Comparison of ENCODE assay signal across 33 mouse cellular contexts in the genomic region with DNA sequence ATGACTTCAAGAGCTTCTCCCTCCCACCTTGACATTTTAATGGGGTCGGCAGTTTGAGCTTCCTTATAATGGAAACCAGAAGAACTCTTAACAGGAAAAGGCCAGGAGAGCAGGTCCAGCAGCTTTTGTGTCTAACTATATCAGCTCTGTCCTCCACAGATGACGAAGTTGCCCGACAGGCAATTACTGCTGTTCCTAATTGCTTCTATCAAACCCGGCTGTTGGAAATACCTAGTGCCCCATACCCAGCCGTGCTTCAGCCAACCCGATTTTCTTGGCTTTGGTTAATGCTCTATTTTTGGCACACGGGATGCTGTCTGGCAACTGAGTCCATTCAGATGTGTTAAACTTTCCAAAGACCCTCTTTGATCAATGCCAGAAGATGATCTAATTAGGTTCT.
A peak's percentile ranks its signal among the peaks of the same experiment; 100 is the strongest.
DNase-seq lines count a peak whose midpoint lies in the region; ATAC-seq and TF ChIP-seq lines count a peak whose summit lies in the region.
"Had no signal": no experiment of that assay in that cellular context is flagged by ENCODE, and none has a peak within 500 bp of the region (broad histone marks: within the 10 kb centered on the region; RNA-seq: fewer than 3 reads in every experiment).

No protein-coding gene starts in this region.

- no peaks in the 10 kb centered on the region; the same call in 1 of the 2 replicates for H3K27me3 ChIP-seq in cerebellum, adult 2 months (ENCODE audit: control insufficient read depth, insufficient read depth, low read length)
- no peaks in the 10 kb centered on the region for H3K27me3 ChIP-seq in hindbrain, postnatal 0 days (ENCODE audit: insufficient read depth, low read length)
- no peaks in the 10 kb centered on the region for H3K27me3 ChIP-seq in hindbrain, embryonic 14.5 days (ENCODE audit: control insufficient read depth, insufficient read depth, low read length)
- H3K27me3 ChIP-seq in embryonic facial prominence, embryonic 11.5 days (ENCODE audit: control insufficient read depth, insufficient read depth, low read length): no peaks in the 10 kb centered on the region
- H3K27me3 ChIP-seq: embryonic facial prominence, embryonic 13.5 days; heart, embryonic 12.5 days; hindbrain, embryonic 13.5 days; limb, embryonic 12.5 days; liver, embryonic 15.5 days; midbrain, embryonic 15.5 days; neural tube, embryonic 12.5 days had no signal

- no peaks in the 10 kb centered on the region for H3K36me3 ChIP-seq in hindbrain, postnatal 0 days (ENCODE audit: insufficient read depth, low read length)
- no peaks in the 10 kb centered on the region for H3K36me3 ChIP-seq in hindbrain, embryonic 14.5 days (replicated peaks; ENCODE audit: control insufficient read depth, insufficient read depth)
- no peaks in the 10 kb centered on the region for H3K36me3 ChIP-seq in embryonic facial prominence, embryonic 11.5 days (replicated peaks; ENCODE audit: control insufficient read depth, insufficient read depth, low read depth, low read length)
- H3K36me3 ChIP-seq: embryonic facial prominence, embryonic 13.5 days; heart, embryonic 12.5 days; hindbrain, embryonic 13.5 days; limb, embryonic 12.5 days; liver, embryonic 15.5 days; midbrain, embryonic 10.5 days; midbrain, embryonic 15.5 days; neural tube, embryonic 12.5 days had no signal

- no peak for ATAC-seq in hindbrain, postnatal 0 days
- no peak for ATAC-seq in hindbrain, embryonic 14.5 days (ENCODE audit: low FRiP score)
- no peak for ATAC-seq in embryonic facial prominence, embryonic 11.5 days (replicated peaks; ENCODE audit: insufficient number of reproducible peaks, low FRiP score, low TSS enrichment, low read depth)
- ATAC-seq: activated CD4-positive, CD25-positive, alpha-beta regulatory T cell, adult 4 months; midbrain, embryonic 15.5 days had no signal

- no peak for TF ChIP-seq CTCF in cerebellum, adult 2 months (IDR thresholded peaks at IDR 0.05; ENCODE audit: borderline replicate concordance, insufficient read depth, low read depth, low read length)
- TF ChIP-seq CTCF in hindbrain, postnatal 0 days (IDR thresholded peaks at IDR 0.05; ENCODE audit: low read depth): no peak

- no peak overlapping the region for H3K27ac ChIP-seq in cerebellum, adult 2 months (ENCODE audit: insufficient read depth, low read length)
- no peak overlapping the region for H3K27ac ChIP-seq in hindbrain, postnatal 0 days
- no peak overlapping the region for H3K27ac ChIP-seq in hindbrain, embryonic 14.5 days
- H3K27ac ChIP-seq in embryonic facial prominence, embryonic 11.5 days (replicated peaks; ENCODE audit: low read depth, low read length): no peak overlapping the region
- H3K27ac ChIP-seq: embryonic facial prominence, embryonic 13.5 days; gastrocnemius, adult 2 months; heart, adult 2 months; hindbrain, embryonic 13.5 days; kidney, postnatal 0 days; limb, embryonic 12.5 days; liver, embryonic 15.5 days; midbrain, embryonic 10.5 days; midbrain, embryonic 15.5 days; neural tube, embryonic 12.5 days had no signal

- H3K9ac ChIP-seq in hindbrain, postnatal 0 days (replicated peaks; ENCODE audit: low read length): no peak overlapping the region
- no peak overlapping the region for H3K9ac ChIP-seq in hindbrain, embryonic 14.5 days
- H3K9ac ChIP-seq in embryonic facial prominence, embryonic 11.5 days (replicated peaks; ENCODE audit: low read length): no peak overlapping the region
- H3K9ac ChIP-seq: embryonic facial prominence, embryonic 13.5 days; heart, embryonic 12.5 days; hindbrain, embryonic 13.5 days; limb, embryonic 12.5 days; liver, embryonic 15.5 days; lung, embryonic 14.5 days; midbrain, embryonic 15.5 days; neural tube, embryonic 12.5 days had no signal

- no peak for TF ChIP-seq POLR2A in cerebellum, adult 2 months (IDR thresholded peaks at IDR 0.05; ENCODE audit: borderline replicate concordance, insufficient read depth, low read length)

- H3K4me2 ChIP-seq in hindbrain, postnatal 0 days (ENCODE audit: low read depth, low read length): no peak overlapping the region
- no peak overlapping the region for H3K4me2 ChIP-seq in hindbrain, embryonic 14.5 days (replicated peaks)
- H3K4me2 ChIP-seq in embryonic facial prominence, embryonic 11.5 days (ENCODE audit: low read depth, low read length): no peak overlapping the region
- H3K4me2 ChIP-seq: embryonic facial prominence, embryonic 13.5 days; heart, embryonic 12.5 days; hindbrain, embryonic 13.5 days; limb, embryonic 12.5 days; liver, embryonic 15.5 days; lung, embryonic 14.5 days; midbrain, embryonic 15.5 days; neural tube, embryonic 12.5 days had no signal

- WGBS in cerebellum, adult 2 months: 12% methylated on average over 7 of the region's 7 CpGs
- 52% methylated on average over 7 of the region's 7 CpGs for WGBS in hindbrain, postnatal 0 days
- 80% methylated on average over 7 of the region's 7 CpGs for WGBS in hindbrain, embryonic 14.5 days
- WGBS in embryonic facial prominence, embryonic 11.5 days: 35% methylated on average over 7 of the region's 7 CpGs

- H3K9me3 ChIP-seq in hindbrain, postnatal 0 days (ENCODE audit: low read length): no peaks in the 10 kb centered on the region
- no peaks in the 10 kb centered on the region for H3K9me3 ChIP-seq in hindbrain, embryonic 14.5 days (ENCODE audit: control insufficient read depth, low read length)
- H3K9me3 ChIP-seq in embryonic facial prominence, embryonic 11.5 days (replicated peaks; ENCODE audit: control insufficient read depth, low read length): no peaks in the 10 kb centered on the region
- H3K9me3 ChIP-seq: embryonic facial prominence, embryonic 13.5 days; heart, embryonic 12.5 days; hindbrain, embryonic 13.5 days; limb, embryonic 12.5 days; liver, embryonic 15.5 days; midbrain, embryonic 10.5 days; midbrain, embryonic 15.5 days; neural tube, embryonic 12.5 days had no signal

- no peak overlapping the region for H3K4me3 ChIP-seq in cerebellum, adult 2 months (replicated peaks; ENCODE audit: insufficient read depth, low read depth, low read length)
- H3K4me3 ChIP-seq in hindbrain, postnatal 0 days (ENCODE audit: low read length): no peak overlapping the region
- H3K4me3 ChIP-seq in hindbrain, embryonic 14.5 days (replicated peaks; ENCODE audit: low read length): no peak overlapping the region
- H3K4me3 ChIP-seq in embryonic facial prominence, embryonic 11.5 days (ENCODE audit: low read depth, low read length): no peak overlapping the region
- H3K4me3 ChIP-seq: embryonic facial prominence, embryonic 13.5 days; erythroblast, embryonic 14.5 days; gastrocnemius, adult 2 months; heart, adult 2 months; heart, embryonic 12.5 days; hindbrain, embryonic 13.5 days; limb, embryonic 12.5 days; liver, embryonic 15.5 days; midbrain, embryonic 10.5 days; midbrain, embryonic 15.5 days; myocyte; neural tube, embryonic 12.5 days had no signal

- DNase-seq in cerebellum, postnatal 10 days: peak; percentile 51 to 66
- no peak for DNase-seq in cerebellum, adult 2 months
- DNase-seq in hindbrain, postnatal 0 days (ENCODE audit: low spot score): peak; percentile 51
- no peak for DNase-seq in hindbrain, embryonic 14.5 days (ENCODE audit: low spot score)
- peak; percentile 53 for DNase-seq in embryonic facial prominence, embryonic 11.5 days (ENCODE audit: low spot score)
- peak; percentile 60 for DNase-seq in hindlimb bud, embryonic 11.5 days (ENCODE audit: extremely low spot score, low read depth, low spot score)
- no peak for DNase-seq in adrenal gland, postnatal 25 days
- no peak for DNase-seq in yolk sac, embryonic 10.5 days (ENCODE audit: low spot score)
- DNase-seq: adrenal gland, adult 2 months; cerebellum, adult 9-10 months; gastrocnemius, adult 2 months; heart, adult 2 months; heart, postnatal 4 days; kidney, adult 18-20 months; kidney, postnatal 4 days; lung, embryonic 14.5 days; lung, postnatal 14 days; right cerebral cortex, adult 18-20 months; spleen, adult 18-20 months; thymus, adult 18-20 months; thymus, postnatal 25 days had no signal

- H3K4me1 ChIP-seq in cerebellum, adult 2 months (ENCODE audit: control insufficient read depth, insufficient read depth, low read length): no peaks in the 10 kb centered on the region
- no peaks in the 10 kb centered on the region for H3K4me1 ChIP-seq in hindbrain, postnatal 0 days (ENCODE audit: insufficient read depth, low read length)
- no peaks in the 10 kb centered on the region for H3K4me1 ChIP-seq in hindbrain, embryonic 14.5 days (replicated peaks; ENCODE audit: control insufficient read depth, insufficient read depth, low read length)
- H3K4me1 ChIP-seq in embryonic facial prominence, embryonic 11.5 days (ENCODE audit: control insufficient read depth, insufficient read depth, low read length): no peaks in the 10 kb centered on the region
- H3K4me1 ChIP-seq: heart, embryonic 12.5 days; hindbrain, embryonic 13.5 days; liver, embryonic 15.5 days; midbrain, embryonic 10.5 days; midbrain, embryonic 15.5 days; neural tube, embryonic 12.5 days had no signal

Comparison
In these comparisons a context has a peak if more than half of its experiments do, and no peak if none do; other contexts are left out.
1. DNase-seq: peak in cerebellum, postnatal 10 days (2 of 2), hindbrain, postnatal 0 days (single experiment), embryonic facial prominence, embryonic 11.5 days (single experiment) and hindlimb bud, embryonic 11.5 days (single experiment); none in cerebellum, adult 2 months (0 of 2), hindbrain, embryonic 14.5 days (single experiment), adrenal gland, postnatal 25 days (single experiment) and yolk sac, embryonic 10.5 days (single experiment).